Mouse (Mus musculus) kidney, postnatal 0 days (tissue): Measurements from ENCODE around the gene Dusp5. TPM values are rescaled to one million over a fixed set of nuclear protein-coding genes. Genes with fewer than 3 reads are reported as not detected.
A peak's percentile ranks its signal among the peaks of the same experiment; 100 is the strongest.
"Not testable (repeated sequence)": the region's sequence is repeated elsewhere in the genome, so short reads cannot be mapped to it uniquely, and the experiment has no call there.

ENCODE experiments used
- ATAC-seq: fragments of 200-750 bp; cut with Nextera tagmentation; replicated peaks from 2 replicates; pipeline ENCODE4 v1.8.0; 2017; ENCODE audit warnings: low read depth, moderate number of reproducible peaks, moderate TSS enrichment, moderate library complexity; ENCODE audit not compliant: low FRiP score
- DNase-seq: peaks from one replicate; pipeline ENCODE4 v3.0.0-alpha.2; 2016; ENCODE audit warnings: low spot score
- H3K27ac ChIP-seq: fragments of 300-500 bp; sonication (generic); 2 replicates; pipeline ENCODE4 v1.5.1; 2014; ENCODE audit warnings: mild to moderate bottlenecking
- H3K27me3 ChIP-seq: fragments of 300-500 bp; sonication (generic); 2 replicates; pipeline ENCODE4 v1.6.1; 2014; ENCODE audit warnings: low read length, mixed read lengths; ENCODE audit not compliant: insufficient read depth
- H3K36me3 ChIP-seq: fragments of 300-500 bp; sonication (generic); 2 replicates; pipeline ENCODE4 v1.6.1; 2014; ENCODE audit warnings: low read length, mixed read lengths; ENCODE audit not compliant: insufficient read depth
- H3K4me1 ChIP-seq: fragments of 300-500 bp; sonication (generic); replicated peaks from 2 replicates; pipeline ENCODE4 v1.6.1; 2014; ENCODE audit warnings: antibody characterized with exemption, low read length, mixed read lengths; ENCODE audit not compliant: insufficient read depth
- H3K4me2 ChIP-seq: fragments of 300-500 bp; sonication (generic); 2 replicates; pipeline ENCODE4 v1.6.1; 2014; ENCODE audit warnings: mild to moderate bottlenecking, low read length, moderate library complexity, mixed read lengths
- H3K4me3 ChIP-seq: fragments of 300-500 bp; sonication (generic); replicated peaks from 2 replicates; pipeline ENCODE4 v1.5.1; 2014; ENCODE audit warnings: low read depth, low read length
- H3K9ac ChIP-seq: fragments of 300-500 bp; sonication (generic); 2 replicates; pipeline ENCODE4 v1.6.1; 2014; ENCODE audit warnings: low read depth, low read length
- H3K9me3 ChIP-seq: fragments of 300-500 bp; sonication (generic); replicated peaks from 2 replicates; pipeline ENCODE4 v1.6.1; 2016; ENCODE audit warnings: low read length, inconsistent platforms, mixed read lengths
- CTCF ChIP-seq: IDR thresholded peaks from 2 replicates; pipeline ENCODE4 v1.5.1; 2016; ENCODE audit warnings: antibody characterized with exemption, low read depth, mild to moderate bottlenecking, moderate library complexity
- WGBS: fragments of 180-500 bp; shearing (Covaris S2); extraction: QIAGEN DNeasy Blood & Tissue Kit; methylation state at CpG from one replicate; pipeline ENCODE4 v1.1.7; 2014; 5-methylcytosine and 5-hydroxymethylcytosine counted together
- polyA plus RNA-seq: library from polyadenylated mRNA; unstranded; fragments of >200 nt; fragmentation: Nextera tagmentation; extraction: Ambion mirVana; gene quantifications from 2 replicates; pipeline ENCODE4 v1.2.1, GENCODE M21; 2015

The Dusp5 gene
- polyA plus RNA-seq, 1 experiment from 2014 or later: 8.7 TPM

DNA sequence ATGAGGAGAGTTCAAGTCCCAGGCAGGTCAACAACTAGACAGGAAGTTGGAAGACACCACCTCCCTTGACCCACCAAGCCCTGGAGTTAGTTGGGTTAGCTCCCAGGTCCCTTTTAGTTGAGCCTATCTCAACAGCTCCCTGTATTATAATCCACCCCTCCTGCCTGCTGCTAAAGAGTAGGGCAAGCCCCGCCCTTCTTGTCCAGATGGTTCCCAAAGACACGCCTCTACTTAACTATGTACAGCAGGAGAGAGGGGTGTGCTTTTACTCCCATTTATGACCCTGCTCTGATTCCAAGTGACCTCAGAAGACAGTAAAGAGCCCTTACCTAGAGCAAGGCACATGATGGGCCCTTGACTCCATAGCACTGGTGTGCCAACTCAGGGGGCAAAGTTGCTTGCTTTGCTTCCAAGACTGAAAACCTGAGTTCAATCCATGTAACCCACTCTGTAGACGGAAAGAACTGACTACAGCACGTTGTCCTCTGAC is 29.4 kb upstream of the Dusp5 start:
- ATAC-seq (no peak), DNase-seq (no peak)
- Histone ChIP-seq H3K9me3 (no peaks in the 10 kb centered on the region), H3K27me3 (no peaks in the 10 kb centered on the region), H3K27ac (no peak overlapping the region), H3K4me1 (no peaks in the 10 kb centered on the region), H3K9ac (no peak overlapping the region), H3K36me3 (no peaks in the 10 kb centered on the region), H3K4me2 (no peak overlapping the region), H3K4me3 (no peak overlapping the region)
- 89% methylated on average over 4 of the region's 4 CpGs for WGBS
- TF ChIP-seq CTCF: no peak

DNA sequence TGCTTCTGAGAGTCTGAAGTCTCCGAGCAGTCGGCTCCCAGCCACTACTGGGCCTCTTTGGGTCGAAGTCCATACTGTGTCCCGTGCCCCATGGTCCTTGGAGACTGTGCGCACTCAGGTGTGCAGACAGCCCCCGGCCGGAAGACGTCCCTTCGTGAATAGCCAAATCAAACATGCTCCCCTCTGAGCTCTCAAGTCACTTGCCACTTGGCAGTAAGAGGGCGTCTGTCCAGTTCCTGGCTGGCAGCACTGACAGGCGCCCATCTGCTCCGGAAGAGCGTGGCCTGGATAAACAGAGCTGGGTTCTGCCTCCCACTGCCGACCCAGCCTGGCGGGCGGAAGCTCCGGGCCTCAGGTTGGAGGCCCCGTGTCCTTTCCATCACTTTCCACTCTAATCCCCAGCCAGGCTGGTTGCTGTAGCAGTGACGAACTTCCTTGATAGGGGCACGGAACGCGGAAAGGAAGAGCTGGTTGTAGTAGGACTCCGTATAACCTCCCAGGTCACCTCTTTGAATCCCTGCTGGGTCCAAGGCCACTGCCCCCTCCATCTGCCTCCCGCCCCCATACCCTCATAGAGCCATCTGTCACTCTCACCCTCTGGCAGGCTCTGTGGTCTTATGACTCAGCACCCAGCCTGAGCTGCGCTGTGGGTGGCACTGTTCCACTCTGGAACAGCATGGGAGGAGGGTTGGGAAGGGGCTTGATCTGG is 28.5 kb upstream of the Dusp5 start:
- Histone ChIP-seq H3K4me1 (no peaks in the 10 kb centered on the region), H3K36me3 (no peaks in the 10 kb centered on the region), H3K4me2 (no peak overlapping the region), H3K9me3 (no peaks in the 10 kb centered on the region), H3K27me3 (no peaks in the 10 kb centered on the region), H3K4me3 (no peak overlapping the region), H3K9ac (no peak overlapping the region), H3K27ac (peak overlapping the region; percentile 3; the same call in 1 of the 2 replicates)
- no peak for DNase-seq
- TF ChIP-seq CTCF: no peak
- 60% methylated on average over 25 of the region's 25 CpGs for WGBS
- peak; percentile 94 for ATAC-seq

DNA sequence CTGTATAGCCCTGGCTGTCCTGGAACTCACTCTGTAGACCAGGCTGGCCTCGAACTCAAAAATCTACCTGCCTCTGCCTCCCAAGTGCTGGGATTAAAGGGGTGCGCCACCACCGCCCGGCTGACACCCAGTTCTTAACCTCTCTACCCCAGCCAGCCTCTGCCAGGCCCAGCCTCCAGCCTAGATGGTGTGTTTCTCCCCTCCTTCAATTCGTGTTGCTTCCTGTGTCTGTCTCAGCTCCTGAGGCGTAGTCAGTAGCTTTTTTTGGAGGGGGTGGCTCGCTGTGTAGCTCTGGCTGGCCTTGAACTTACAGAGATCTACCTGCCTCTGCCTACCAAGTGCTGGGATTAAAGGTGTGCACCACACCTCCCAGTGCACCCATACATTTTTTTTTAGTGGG is 27.7 kb upstream of the Dusp5 start:
- not testable (repeated sequence) for DNase-seq, H3K36me3 ChIP-seq, ATAC-seq, H3K9me3 ChIP-seq, H3K4me3 ChIP-seq, H3K27ac ChIP-seq, H3K27me3 ChIP-seq, H3K4me1 ChIP-seq, H3K4me2 ChIP-seq, H3K9ac ChIP-seq
- 89% methylated on average over 7 of the region's 7 CpGs for WGBS

DNA sequence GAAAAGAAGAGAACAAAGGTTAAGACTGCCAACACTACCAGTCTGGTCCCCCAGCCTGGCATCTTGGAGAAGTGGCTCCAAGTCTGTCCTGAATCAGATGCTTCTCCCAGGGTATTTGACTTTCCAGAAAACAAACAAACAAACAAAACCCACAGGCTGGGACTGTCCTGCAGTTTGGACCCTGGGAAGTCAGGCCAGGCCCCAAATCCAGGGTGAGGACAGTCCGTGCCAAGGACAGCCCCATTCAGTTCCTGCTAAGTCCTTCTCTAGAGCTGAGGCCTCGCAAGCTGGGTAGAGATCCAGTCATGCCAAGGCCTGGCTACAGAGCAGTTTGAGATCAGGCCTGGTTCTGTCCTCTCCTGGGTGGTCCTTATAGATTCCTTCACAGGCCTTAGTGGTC is 27.1 kb upstream of the Dusp5 start:
- TF ChIP-seq CTCF: no peak
- H3K36me3 ChIP-seq: no peaks in the 10 kb centered on the region
- no peak for ATAC-seq
- H3K9ac ChIP-seq: no peak overlapping the region
- DNase-seq: no peak
- no peak overlapping the region for H3K4me3 ChIP-seq
- H3K9me3 ChIP-seq: no peaks in the 10 kb centered on the region
- H3K4me1 ChIP-seq: no peaks in the 10 kb centered on the region
- H3K27ac ChIP-seq: no peak overlapping the region
- no peak overlapping the region for H3K4me2 ChIP-seq
- H3K27me3 ChIP-seq: no peaks in the 10 kb centered on the region
- WGBS: 97% methylated on average over 2 of the region's 2 CpGs

DNA sequence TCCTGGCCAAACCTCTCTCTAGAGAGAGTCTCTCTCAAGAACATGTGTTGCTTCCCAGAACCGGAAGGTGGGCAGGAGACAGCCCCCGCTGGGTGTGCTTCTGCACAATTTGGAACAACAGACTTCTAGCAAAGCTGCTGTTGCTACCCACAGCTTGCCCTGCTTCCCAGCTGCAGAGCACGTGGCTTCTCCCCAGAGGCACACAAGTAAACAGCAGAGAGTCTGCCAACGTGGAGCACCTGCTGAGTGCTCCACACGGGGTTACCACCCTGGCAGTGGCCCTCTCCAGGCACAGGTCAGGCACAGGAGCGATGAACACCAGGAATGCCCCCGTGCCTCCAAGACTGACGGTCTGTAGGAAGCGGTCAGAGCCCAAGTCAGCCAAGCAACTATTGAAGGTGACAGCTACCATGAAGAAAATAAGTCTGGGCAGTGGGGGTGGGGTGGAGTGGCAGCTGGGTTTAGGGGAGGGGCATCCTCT is 26.0 kb upstream of the Dusp5 start:
- DNase-seq (no peak), ATAC-seq (no peak)
- no peak overlapping the region for H3K9ac ChIP-seq
- no peaks in the 10 kb centered on the region for H3K36me3 ChIP-seq
- TF ChIP-seq CTCF: no peak
- no peak overlapping the region for H3K4me2 ChIP-seq
- peaks cover 5% of the 10 kb centered on the region; the same call in 1 of the 2 replicates for H3K4me1 ChIP-seq
- H3K27me3 ChIP-seq: no peaks in the 10 kb centered on the region
- H3K27ac ChIP-seq: no peak overlapping the region
- no peak overlapping the region for H3K4me3 ChIP-seq
- WGBS: 59% methylated on average over 9 of the region's 9 CpGs
- H3K9me3 ChIP-seq: no peaks in the 10 kb centered on the region

DNA sequence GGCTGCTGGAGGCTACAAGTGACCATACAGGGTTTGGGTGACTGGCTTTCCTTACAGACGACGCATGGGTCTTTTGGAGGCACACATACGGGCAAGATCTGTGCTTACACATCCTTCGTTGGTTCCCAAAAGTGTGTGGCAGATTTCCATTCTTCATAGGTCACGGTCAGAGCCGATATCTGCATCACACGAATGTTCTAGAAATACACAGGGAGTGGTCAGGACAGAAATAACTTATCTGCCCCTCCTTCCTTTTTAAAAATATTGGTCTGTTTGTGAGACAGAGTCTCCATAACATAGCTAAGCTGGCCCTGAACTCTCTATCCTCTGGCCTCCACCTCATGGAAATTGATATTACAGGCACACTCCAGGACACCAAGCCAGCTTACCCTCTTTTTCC is 24.7 kb upstream of the Dusp5 start:
- Histone ChIP-seq H3K9ac (no peak overlapping the region), H3K9me3 (no peaks in the 10 kb centered on the region), H3K4me1 (peaks cover 8% of the 10 kb centered on the region; the same call in 1 of the 2 replicates), H3K4me3 (no peak overlapping the region), H3K27me3 (no peaks in the 10 kb centered on the region), H3K27ac (no peak overlapping the region), H3K4me2 (no peak overlapping the region), H3K36me3 (no peaks in the 10 kb centered on the region)
- no peak for TF ChIP-seq CTCF
- DNase-seq (no peak), ATAC-seq (no peak)
- WGBS: 86% methylated on average over 7 of the region's 7 CpGs
